Mouse (Mus musculus) thymus, postnatal 36 days (tissue): ENCODE results near the gene Lmo7.

ENCODE experiments used
- DNase-seq, 2 experiments: peaks; one replicate each; pipeline ENCODE4 v3.0.0; 2022; ENCODE audit warnings: mixed read lengths in 2 of 2

Lmo7 gene

GRCm38 (mm10) chr14:101839771-101840731, 110.3 kb downstream of the Lmo7 start:
- no peak for DNase-seq

DNA sequence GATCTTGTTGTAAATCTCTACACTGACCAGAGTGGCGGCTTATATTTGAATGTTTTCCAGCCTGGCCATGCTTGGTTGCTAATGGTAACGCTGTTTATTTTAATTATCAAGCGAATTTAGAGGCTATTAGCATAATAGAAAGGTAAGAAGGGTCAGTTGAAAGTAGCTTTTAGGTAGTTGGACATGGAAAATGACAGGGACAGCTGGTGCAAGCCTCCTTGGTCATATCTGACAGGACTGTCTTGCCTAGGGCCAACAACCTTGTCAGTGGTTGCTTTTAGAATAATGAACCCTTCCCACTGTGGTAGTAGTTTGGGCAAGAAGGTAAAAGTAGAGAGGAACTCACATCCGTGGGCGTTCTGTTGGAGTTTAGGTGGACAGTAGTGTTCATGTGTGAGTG, 111.5 kb downstream of the Lmo7 start:
- no peak for DNase-seq

DNA sequence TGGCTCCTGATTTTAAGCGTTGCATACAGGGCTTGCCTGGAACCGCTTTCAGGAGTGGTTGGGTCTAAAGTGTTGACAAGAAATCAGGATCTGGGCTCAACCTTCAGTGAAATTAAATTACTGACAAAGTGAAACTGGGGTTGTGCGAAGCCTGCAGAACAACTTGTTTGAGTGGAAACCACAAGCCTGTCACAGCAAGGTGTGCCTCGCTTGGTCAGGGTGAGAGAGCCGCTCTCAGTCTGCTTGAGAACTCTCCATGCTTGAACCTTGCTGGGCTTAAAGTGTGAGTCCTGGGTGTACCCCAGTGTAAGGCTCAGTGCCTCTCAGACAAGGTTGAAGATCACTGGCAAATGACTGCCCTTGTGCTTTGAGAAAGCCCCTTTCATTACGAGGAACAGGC, 112.8 kb downstream of the Lmo7 start:
- no peak for DNase-seq

- no peak for DNase-seq
Observed at GRCm38 (mm10) chr14:101843443-101843842, 113.7 kb downstream of the Lmo7 start.

DNA sequence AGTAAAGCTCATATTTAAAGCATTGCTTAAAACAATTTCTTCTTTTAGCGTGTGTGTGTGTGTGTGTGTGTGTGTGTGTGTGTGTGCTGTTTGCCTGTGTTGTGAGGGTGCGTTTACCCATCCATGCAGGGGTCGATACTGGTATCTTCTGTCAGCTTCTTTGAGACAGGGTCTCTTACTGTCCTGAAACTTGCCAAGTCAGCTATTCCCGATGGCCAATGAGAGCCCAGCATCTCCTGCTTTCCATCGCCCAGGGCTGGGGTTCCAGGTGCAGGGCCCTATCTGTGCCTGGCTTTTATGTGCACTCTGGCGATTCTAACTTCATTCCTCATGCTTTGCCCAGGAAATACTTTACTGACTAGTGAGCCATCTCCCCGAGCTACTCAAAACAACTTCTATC, 114.7 kb downstream of the Lmo7 start:
- no peak for DNase-seq

DNA sequence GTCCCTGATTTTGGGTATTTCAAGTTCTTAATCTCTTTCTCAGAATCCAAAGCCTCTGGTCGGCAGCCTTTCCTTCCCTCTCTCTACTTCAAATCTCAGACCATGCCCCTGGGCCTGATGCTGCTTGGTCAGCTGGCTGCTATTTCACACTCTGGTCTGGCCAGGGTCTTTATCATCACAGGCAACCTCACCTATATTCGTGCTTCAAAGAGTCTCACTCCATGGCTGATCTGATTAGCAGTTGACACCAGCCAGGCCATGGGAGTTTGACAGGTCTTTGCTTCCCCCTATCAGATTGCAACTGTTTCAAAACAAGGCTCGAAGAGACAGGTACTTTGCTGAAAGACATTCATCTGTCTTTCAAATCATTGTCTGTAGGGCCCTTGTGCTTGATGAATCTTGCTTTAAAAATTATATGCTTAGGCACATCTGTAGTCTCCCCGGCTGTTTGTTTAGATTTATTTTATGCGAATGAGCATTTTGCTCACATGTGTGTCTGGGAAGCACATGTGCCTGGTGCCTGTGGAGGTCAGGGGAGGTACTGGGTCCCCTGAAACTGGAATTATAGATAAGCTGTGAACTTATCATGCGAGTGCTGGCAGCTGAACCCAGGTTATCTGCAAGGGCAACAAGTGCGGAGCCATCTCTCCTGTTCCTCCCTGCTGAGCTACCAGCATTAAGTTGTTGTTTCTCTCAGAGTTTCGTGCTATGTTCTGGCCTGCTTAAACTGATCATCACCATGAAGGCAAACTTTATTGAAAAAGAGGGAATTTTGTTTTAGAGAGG, 116.5 kb downstream of the Lmo7 start:
- DNase-seq, result no peak

GRCm38 (mm10) chr14:101847520-101847919, 117.8 kb downstream of the Lmo7 start:
- no peak for DNase-seq

DNA sequence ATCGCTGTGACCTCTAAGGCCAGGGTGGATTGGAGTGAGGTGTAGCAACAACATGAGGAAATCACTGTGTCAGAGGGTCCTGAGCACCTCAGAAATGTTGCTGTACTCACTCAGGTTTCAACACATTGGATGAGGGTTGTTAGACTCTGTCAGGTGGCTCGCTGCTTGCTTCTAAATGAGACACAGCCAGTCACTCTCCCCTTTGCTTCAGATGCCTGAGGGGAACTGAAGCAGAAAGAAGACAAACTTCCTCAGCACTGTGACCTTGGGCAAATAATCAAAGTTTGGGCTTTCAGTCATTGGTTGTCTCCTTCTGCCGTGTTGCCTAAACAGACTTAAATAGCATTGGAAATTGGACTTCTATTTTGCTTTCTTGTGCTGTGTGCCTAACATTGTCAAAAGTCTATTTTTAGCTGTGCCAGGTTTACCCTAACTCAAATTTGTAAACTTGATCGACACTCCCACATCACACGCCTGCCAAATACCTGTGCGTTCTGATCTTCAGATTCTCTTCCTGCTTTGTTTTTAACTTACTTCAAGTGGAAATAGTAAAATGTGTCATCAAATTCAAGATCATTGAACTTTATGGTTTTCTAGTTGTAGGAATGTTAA, 122.9 kb downstream of the Lmo7 start:
- no peak for DNase-seq

GRCm38 (mm10) chr14:101853207-101853606, 123.5 kb downstream of the Lmo7 start:
- DNase-seq, result no peak

DNA sequence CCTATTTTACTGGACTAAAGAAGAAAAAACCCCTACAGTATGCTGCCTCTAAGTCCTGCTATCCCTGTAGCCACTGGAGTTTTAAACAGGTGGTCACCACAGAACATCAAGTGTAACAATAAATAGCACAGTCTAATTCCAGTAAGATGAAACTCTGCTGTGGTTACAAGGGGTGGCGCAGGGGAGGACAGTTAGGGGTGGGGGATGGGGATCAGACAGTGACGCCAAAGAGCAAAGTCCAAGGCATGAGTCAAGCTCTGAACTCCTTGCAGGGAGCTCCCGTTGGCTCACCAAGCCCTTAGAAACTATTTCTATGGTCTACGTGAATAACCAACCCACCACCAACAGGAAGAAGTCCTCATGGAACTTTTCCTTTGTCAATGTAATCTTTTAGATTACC, 124.0 kb downstream of the Lmo7 start:
- no peak for DNase-seq

DNA sequence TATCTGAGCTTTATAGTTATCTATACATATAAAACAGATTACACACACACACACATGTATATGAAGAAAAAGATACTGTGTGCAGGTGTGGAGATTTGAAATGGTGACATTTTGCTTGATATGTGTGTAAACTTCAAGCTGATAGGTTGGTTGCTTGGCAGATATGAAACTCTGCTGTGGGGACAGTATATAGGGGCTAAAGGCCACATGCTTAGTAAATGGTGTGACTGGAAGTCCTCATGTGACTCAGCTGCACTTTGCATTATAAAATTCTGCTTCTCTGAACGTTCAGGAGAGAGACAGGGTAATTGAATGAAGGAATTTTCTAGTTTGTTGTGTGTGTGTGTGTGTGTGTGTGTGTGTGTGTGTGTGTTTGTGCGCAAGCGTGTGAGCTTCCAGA, 124.5 kb downstream of the Lmo7 start:
- no peak for DNase-seq

DNA sequence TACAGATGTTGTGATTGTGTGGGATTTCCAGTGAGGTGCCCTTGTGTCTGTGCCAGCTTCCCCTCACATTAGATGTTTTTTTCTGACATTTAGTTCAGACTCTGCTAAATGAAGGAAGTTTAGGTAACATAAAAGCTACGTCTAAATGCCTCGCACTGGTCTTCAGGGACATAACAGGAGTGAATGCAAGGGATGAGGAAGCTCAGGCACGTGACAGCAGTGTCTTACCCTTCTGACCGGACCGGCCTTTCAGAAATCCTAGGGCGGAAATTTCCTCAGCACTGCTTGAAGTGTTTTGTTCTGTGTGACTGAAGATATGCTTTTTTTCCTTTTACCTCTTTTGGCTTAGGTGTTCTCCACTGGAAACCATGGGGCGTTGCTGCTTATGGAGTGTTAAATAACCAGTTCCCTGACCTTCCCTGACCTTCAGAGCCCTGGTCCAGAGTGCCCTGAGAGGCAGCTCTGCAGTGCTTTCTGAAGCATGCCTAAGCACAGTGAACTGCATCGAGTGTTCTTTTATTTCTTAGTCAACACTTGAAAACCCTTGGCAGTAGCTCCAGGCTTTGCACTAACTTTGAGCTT, 129.6 kb downstream of the Lmo7 start:
- DNase-seq, result no peak

DNA sequence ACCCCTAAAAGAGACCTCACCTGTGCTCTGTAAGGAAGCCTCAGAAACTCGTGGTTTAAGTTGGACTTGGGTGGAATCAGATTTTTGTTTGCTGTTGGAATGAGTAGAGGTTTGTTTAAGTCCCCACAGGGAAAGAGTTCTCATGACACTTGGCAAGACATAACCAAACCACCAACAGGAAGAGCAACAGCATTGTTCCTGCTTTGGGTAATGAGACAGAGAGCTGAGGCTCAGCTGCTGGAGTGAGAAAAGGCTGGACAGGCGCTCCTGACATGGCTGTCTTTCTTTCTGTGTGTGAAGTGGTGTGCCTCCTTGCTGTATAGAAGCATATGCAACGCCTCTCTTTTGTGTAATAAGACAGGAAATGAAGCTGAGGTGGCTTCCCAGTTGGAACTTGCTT, 132.3 kb downstream of the Lmo7 start:
- no peak for DNase-seq

GRCm38 (mm10) chr14:101867071-101867733, 137.4 kb downstream of the Lmo7 start:
- no peak for DNase-seq

GRCm38 (mm10) chr14:101869145-101869544, 139.4 kb downstream of the Lmo7 start:
- no peak for DNase-seq

DNA sequence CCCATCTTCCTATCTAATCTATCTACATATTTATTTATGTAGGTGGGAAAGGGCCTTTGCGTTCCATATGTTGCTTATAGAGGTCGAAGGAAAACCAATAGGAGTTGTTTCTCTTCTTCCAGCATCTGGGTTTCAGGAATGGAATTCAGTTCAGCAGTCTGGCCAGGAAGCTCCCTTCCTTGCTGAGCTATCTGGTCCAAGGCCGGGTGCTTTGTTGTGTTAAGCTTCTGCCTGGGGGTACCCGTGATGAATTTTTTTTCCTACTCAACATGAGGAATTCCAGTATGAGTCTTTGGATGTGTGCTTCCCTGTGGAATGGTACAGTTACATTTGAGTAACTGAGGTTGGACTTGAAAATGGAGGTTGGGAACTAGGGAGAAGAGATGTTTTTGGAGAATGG, 139.9 kb downstream of the Lmo7 start:
- DNase-seq, result no peak

- no peak for DNase-seq
Observed at GRCm38 (mm10) chr14:101870171-101870902, 140.6 kb downstream of the Lmo7 start.

- no peak for DNase-seq
Observed at GRCm38 (mm10) chr14:101872846-101873245, 143.1 kb downstream of the Lmo7 start.

GRCm38 (mm10) chr14:101878346-101879049, 148.7 kb downstream of the Lmo7 start:
- no peak for DNase-seq

GRCm38 (mm10) chr14:101879050-101879694, 149.4 kb downstream of the Lmo7 start:
- DNase-seq, result no peak

DNA sequence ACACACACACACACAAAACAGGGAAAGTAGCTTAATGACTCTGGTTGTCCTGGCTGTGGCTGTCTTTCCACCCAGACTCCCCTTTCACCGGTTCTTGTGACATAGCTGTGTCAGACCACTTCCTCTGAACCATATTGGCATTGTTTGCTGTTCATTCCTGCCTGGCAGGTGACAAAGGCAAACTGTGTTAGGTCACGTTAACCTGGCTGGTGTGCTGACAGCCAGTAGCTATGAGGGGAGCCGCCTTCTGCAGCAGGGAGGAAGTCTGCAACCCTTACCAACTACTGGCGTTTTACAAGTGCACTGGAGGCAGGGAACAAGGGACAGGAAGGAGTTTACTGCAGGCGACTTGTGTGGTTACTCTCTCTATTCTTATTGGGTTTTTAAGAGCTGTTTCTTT, 153.2 kb downstream of the Lmo7 start:
- peak in 1 of 2 experiments; percentile 12 for DNase-seq
